Mouse (Mus musculus): ENCODE results near the gene Mki67.

DNA sequence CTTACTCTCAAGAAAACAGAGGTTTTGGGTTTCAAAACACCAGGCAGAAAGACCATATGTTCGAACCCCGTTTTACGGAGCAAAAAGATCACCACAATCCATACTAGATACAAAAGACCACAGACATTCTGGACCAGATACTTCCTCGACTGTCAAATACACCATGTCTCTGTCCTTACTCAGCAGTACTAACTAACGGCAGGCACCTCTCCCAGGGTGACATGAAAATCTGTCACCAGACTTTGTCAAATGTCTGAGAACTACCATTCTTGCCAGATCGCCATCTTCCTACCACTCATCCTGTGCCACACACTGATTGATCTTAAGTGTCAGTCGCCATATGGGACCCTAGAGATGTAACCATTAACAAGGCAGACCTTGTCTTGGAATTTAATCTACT lies 995 bp downstream of the Mki67 start:
- no peak for TF ChIP-seq EP300 (IDR thresholded peaks at IDR 0.05; ENCODE audit: low read depth)
- no peak for TF ChIP-seq CTCF (IDR thresholded peaks at IDR 0.05; ENCODE audit: low read depth)

All from liver, embryonic 14.5 days (tissue).